Mouse (Mus musculus): ENCODE measurements around the gene Ipo11. TPM values are rescaled to one million over a fixed set of nuclear protein-coding genes. Genes with fewer than 3 reads are reported as not detected.

The Ipo11 gene
- total and polyA plus RNA-seq, 3 experiments = 41.2 to 91.5 (median 52.4) TPM

DNA sequence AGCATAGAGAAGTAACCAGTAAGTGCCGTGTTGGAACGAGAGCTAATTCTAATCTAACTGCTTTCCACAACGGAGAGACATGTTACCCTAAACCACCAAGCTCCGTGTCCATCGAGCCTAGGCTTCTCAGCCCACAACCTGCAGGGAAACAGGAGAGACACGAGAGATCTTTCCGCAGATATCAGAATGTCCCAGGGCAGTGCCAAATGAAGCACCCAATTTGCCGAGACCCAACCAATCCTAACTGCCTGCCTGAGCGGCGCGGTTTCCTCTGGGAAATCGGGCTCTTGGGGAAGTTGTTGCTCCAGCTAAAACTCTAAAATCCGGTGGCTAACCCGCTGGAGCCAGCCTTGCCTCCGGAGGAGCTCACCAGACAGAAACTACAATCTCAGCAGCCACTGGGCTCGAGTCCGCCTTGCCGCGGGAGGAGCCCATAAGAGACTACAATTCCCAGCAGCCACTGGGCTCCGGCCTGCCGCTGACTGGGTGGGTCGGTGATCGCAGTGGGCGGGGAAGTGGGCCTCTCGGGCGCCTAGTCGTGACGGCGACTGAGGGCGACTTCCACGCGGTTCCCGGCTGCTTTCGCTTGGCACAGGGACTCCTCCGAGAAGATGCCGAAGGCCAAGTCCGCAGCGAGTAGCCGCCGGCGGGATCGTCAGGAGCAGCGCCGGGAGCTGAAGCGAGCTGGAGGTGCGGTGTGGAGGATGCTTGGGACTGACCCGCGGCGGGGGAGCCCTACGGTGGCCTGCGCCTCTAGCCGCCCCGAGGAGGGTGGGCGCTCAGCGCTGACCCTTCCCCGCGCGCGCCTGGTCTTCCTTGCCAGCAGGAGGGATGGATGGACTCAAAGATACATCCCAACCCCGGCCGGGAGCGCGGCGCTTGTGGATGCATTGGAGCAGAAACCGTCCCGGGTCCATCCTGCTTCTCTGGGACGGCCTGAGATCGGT lies 10.1 kb upstream of the Ipo11 start, which contains the start of gene Dimt1:
TSS of gene Dimt1 (plus strand) at position 534 of the 947 bp plus-strand sequence.
- TF ChIP-seq RAD21 (IDR thresholded peaks at IDR 0.05; ENCODE audit: low read depth, low read length) = no peak
- peak; percentile 66 for TF ChIP-seq NELFE (IDR thresholded peaks at IDR 0.05; ENCODE audit: low read depth, low read length)
- no peak for TF ChIP-seq ZNF384 (IDR thresholded peaks at IDR 0.05; ENCODE audit: low read depth, low read length)
- no peak for TF ChIP-seq USF2 (conservative IDR thresholded peaks at IDR 0.05; ENCODE audit: low read depth, low read length)
- no peak for TF ChIP-seq EP300 (IDR thresholded peaks at IDR 0.05; ENCODE audit: low read length)
- TF ChIP-seq TBP (conservative IDR thresholded peaks at IDR 0.05; ENCODE audit: low read depth, low read length) = peak; percentile 75; the same call in 1 of the 2 replicates
- TF ChIP-seq TCF12 (IDR thresholded peaks at IDR 0.05; ENCODE audit: low read depth, low read length) = peak; percentile 82
- TF ChIP-seq MAFK (IDR thresholded peaks at IDR 0.05; ENCODE audit: insufficient replicate concordance, low read length) = no peak
- peak; percentile 98 for TF ChIP-seq HCFC1 (IDR thresholded peaks at IDR 0.05; ENCODE audit: low read depth, low read length)
- TF ChIP-seq CTCF (conservative IDR thresholded peaks at IDR 0.05 in 1 of 2, IDR thresholded peaks at IDR 0.05 in 1 of 2; ENCODE audit: low read depth in 2 of 2, low read length in 2 of 2) = no peak
- TF ChIP-seq BHLHE40 (IDR thresholded peaks at IDR 0.05; ENCODE audit: low read depth, low read length) = 0 out of 2 replicates have a peak, but pooled peaks have one; percentile 6
- TF ChIP-seq GABPA (IDR thresholded peaks at IDR 0.05; ENCODE audit: insufficient replicate concordance, low read depth, low read length) = peak; percentile 64; the same call in 1 of the 2 replicates
- TF ChIP-seq ETS1 (conservative IDR thresholded peaks at IDR 0.05; ENCODE audit: low read depth, low read length) = no peak
- TF ChIP-seq SIN3A (IDR thresholded peaks at IDR 0.05; ENCODE audit: low read length) = peak; percentile 95
- TF ChIP-seq CHD1 (IDR thresholded peaks at IDR 0.05; ENCODE audit: low read depth, low read length) = no peak
- TF ChIP-seq ELF1 (IDR thresholded peaks at IDR 0.05; ENCODE audit: low read depth, low read length) = peak; percentile 85
- no peak for TF ChIP-seq ZC3H11A (IDR thresholded peaks at IDR 0.05; ENCODE audit: low read depth, low read length)
- TF ChIP-seq MAZ (IDR thresholded peaks at IDR 0.05; ENCODE audit: low read depth, low read length) = no peak
- TF ChIP-seq SMC3 (IDR thresholded peaks at IDR 0.05; ENCODE audit: low read depth, low read length) = no peak
- TF ChIP-seq IRF4 (IDR thresholded peaks at IDR 0.05; ENCODE audit: low read depth, low read length) = peak; percentile 69; the same call in 1 of the 2 replicates
- TF ChIP-seq MXI1 (IDR thresholded peaks at IDR 0.05; ENCODE audit: low read depth, low read length) = peak; percentile 97
- 0 out of 2 replicates have a peak, but pooled peaks have one; percentile 60 for TF ChIP-seq CHD2 (IDR thresholded peaks at IDR 0.05; ENCODE audit: low read length)
- TF ChIP-seq ZKSCAN1 (IDR thresholded peaks at IDR 0.05; ENCODE audit: borderline replicate concordance, low read depth, low read length) = no peak
- TF ChIP-seq MAX (IDR thresholded peaks at IDR 0.05; ENCODE audit: low read length) = peak; percentile 89
- TF ChIP-seq POLR2A (IDR thresholded peaks at IDR 0.05; ENCODE audit: low read depth, low read length) = peak; percentile 86
- 0 out of 2 replicates have a peak, but pooled peaks have one; percentile 17 for TF ChIP-seq NRF1 (IDR thresholded peaks at IDR 0.05; ENCODE audit: low read depth, low read length)
- peak; percentile 97 for TF ChIP-seq KAT2A (IDR thresholded peaks at IDR 0.05; ENCODE audit: insufficient replicate concordance, low read length)
- peak; percentile 64; the same call in 1 of the 2 replicates for TF ChIP-seq POLR2AphosphoS2 (IDR thresholded peaks at IDR 0.05; ENCODE audit: low read depth, low read length)
- TF ChIP-seq MEF2A (IDR thresholded peaks at IDR 0.05; ENCODE audit: borderline replicate concordance, low read depth, low read length) = peak; percentile 52; the same call in 1 of the 2 replicates
- TF ChIP-seq MYC (IDR thresholded peaks at IDR 0.05; ENCODE audit: low read depth, low read length) = peak; percentile 96
- TF ChIP-seq ZMIZ1 (IDR thresholded peaks at IDR 0.05; ENCODE audit: low read depth, low read length) = peak; percentile 39; the same call in 1 of the 2 replicates
- DNase-seq (ENCODE audit: extremely low read depth) = peak; percentile 93
- in situ Hi-C loops (cut with MboI; ENCODE audit: low pct_ligation_motif_present, low pct_unique_long_range_greater_than_20kb, low sequenced_read_pairs) = loop anchor here (10.0 kb wide), 1 partner anchor 148 kb away; no protein-coding TSS in a partner anchor
- 0 out of 2 replicates have a peak within 1 kb of the TSS, but pooled peaks have one; percentile 21 for H3K27ac ChIP-seq (ENCODE audit: insufficient read depth, low read depth)
- H3K27me3 ChIP-seq (replicated peaks) = no peaks in the 10 kb centered on the region
- peaks cover 3 to 18% of the 10 kb centered on the region in 2 experiments; a peak in 2 of 4 replicates for H3K4me1 ChIP-seq (ENCODE audit: control insufficient read depth in 1 of 2, insufficient read depth in 2 of 2)
- H3K9ac ChIP-seq (ENCODE audit: insufficient read depth, low read depth) = peak within 1 kb of the TSS; percentile 85
- dilution Hi-C loops (cut with MboI; ENCODE audit: extremely low pct_ligation_motif_present, extremely low pct_unique_long_range_greater_than_20kb, low sequenced_read_pairs) = no loop called here
- H3K4me3 ChIP-seq (replicated peaks in 1 of 3; ENCODE audit: low read depth in 2 of 3, low read length in 2 of 3, poor library complexity in 1 of 3) = peak within 1 kb of the TSS; percentile 66 to 100 (median 75)
- H3K4me2 ChIP-seq (ENCODE audit: insufficient read depth, low read depth, poor library complexity, severe bottlenecking) = peak within 1 kb of the TSS; percentile 83
- peaks cover 26% of the 10 kb centered on the region for H3K79me2 ChIP-seq (replicated peaks; ENCODE audit: control insufficient read depth, extremely low read depth, insufficient read depth, poor library complexity, severe bottlenecking)
- peaks cover 22 to 26% of the 10 kb centered on the region in 2 experiments for H3K36me3 ChIP-seq (replicated peaks in 1 of 2; ENCODE audit: control insufficient read depth in 1 of 2, insufficient read depth in 1 of 2, low read length in 1 of 2)
- no peaks in the 10 kb centered on the region for H3K9me3 ChIP-seq (replicated peaks; ENCODE audit: low read length)
